Comparison of ENCODE assay signal across 14 mouse cellular contexts in genomic region chr17:32750611-32751010, GRCm38 (mm10). TPM values are rescaled to one million over a fixed set of nuclear protein-coding genes. Genes with fewer than 3 reads are reported as not detected.
"Had no signal": no experiment of that assay in that cellular context is flagged by ENCODE, and none has a peak within 500 bp of the region (broad histone marks: within the 10 kb centered on the region; RNA-seq: fewer than 3 reads in every experiment).

No protein-coding gene starts in this region.

- H3K27ac ChIP-seq: left cerebral cortex, adult 2 months; limb, embryonic 10.5 days; liver, embryonic 12.5 days; midbrain, embryonic 12.5 days; neural tube, embryonic 13.5 days had no signal

- H3K4me1 ChIP-seq: liver, embryonic 12.5 days; midbrain, embryonic 12.5 days; neural tube, embryonic 13.5 days had no signal

- H3K36me3 ChIP-seq: limb, embryonic 10.5 days; liver, embryonic 12.5 days; midbrain, embryonic 12.5 days; neural tube, embryonic 13.5 days had no signal

- H3K9me3 ChIP-seq: limb, embryonic 10.5 days; liver, embryonic 12.5 days; midbrain, embryonic 12.5 days; neural tube, embryonic 13.5 days had no signal

- H3K4me3 ChIP-seq: left cerebral cortex, adult 2 months; limb, embryonic 10.5 days; liver, embryonic 12.5 days; midbrain, embryonic 12.5 days; neural tube, embryonic 13.5 days had no signal

- H3K4me2 ChIP-seq: liver, embryonic 12.5 days; lung, embryonic 14.5 days; midbrain, embryonic 12.5 days; neural tube, embryonic 13.5 days had no signal

- H3K27me3 ChIP-seq: liver, embryonic 12.5 days; midbrain, embryonic 12.5 days; neural tube, embryonic 13.5 days had no signal

- DNase-seq: kidney, adult 11 months; kidney, adult 9 months; kidney, postnatal 10 days; lung, embryonic 14.5 days; lung, postnatal 14 days; right cerebral cortex, postnatal 4 days; spleen, adult 18-20 months; thymus, postnatal 36 days had no signal

- H3K9ac ChIP-seq: liver, embryonic 12.5 days; lung, embryonic 14.5 days; midbrain, embryonic 12.5 days; neural tube, embryonic 13.5 days had no signal

RNA-seq across cellular contexts. Expression of gene Zfp811, which starts 59.1 kb away (rescaled TPM):
- total RNA-seq: megakaryocyte-erythroid progenitor cell, adult 5-6 weeks had no signal
